8 mouse cellular contexts compared by ENCODE assay signal in the genomic region with DNA sequence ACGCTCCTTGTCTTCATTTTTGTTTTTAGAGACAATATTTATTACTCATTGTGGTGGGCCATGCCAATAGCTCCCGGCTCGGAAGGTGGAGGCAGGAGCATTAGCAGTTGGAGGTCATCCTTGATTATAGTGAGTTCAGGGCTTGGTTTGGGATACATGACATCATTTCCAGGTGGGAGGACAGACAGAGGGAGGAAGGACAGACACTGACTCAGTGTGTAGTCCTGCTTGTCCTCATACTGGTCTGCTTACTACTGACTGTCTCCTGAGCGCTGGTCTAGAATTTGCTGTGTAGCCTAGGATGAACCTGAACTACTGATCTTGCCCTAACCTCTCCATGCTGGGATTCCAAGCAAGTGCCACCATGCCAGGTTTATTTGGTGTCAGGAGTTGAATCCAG. TPM values are rescaled to one million over a fixed set of nuclear protein-coding genes. Genes with fewer than 3 reads are reported as not detected.
DNase-seq lines count a peak whose midpoint lies in the region; ATAC-seq and TF ChIP-seq lines count a peak whose summit lies in the region.

Gene Desi1, minus strand, starts transcription at position 101 of the 400 bp plus-strand sequence.

- H3K4me1 ChIP-seq in lung, embryonic 14.5 days (ENCODE audit: insufficient read depth) = no peaks in the 10 kb centered on the region
- no peaks in the 10 kb centered on the region for H3K4me1 ChIP-seq in heart, embryonic 13.5 days
- H3K4me1 ChIP-seq in stomach, embryonic 14.5 days (ENCODE audit: control insufficient read depth, insufficient read depth, low read length) = no peaks in the 10 kb centered on the region

- no peak within 1 kb of the TSS for H3K4me2 ChIP-seq in lung, embryonic 14.5 days
- H3K4me2 ChIP-seq in heart, embryonic 13.5 days = no peak within 1 kb of the TSS
- no peak within 1 kb of the TSS for H3K4me2 ChIP-seq in stomach, embryonic 14.5 days (replicated peaks; ENCODE audit: low read depth, low read length)

- H3K9me3 ChIP-seq in lung, embryonic 14.5 days (ENCODE audit: low read depth, low read length) = no peaks in the 10 kb centered on the region
- no peaks in the 10 kb centered on the region for H3K9me3 ChIP-seq in heart, embryonic 13.5 days
- no peaks in the 10 kb centered on the region for H3K9me3 ChIP-seq in stomach, embryonic 14.5 days (ENCODE audit: control insufficient read depth, low read depth, low read length)

- TF ChIP-seq CTCF in lung, embryonic 14.5 days (IDR thresholded peaks at IDR 0.05; ENCODE audit: low read depth) = no peak

- no peak within 1 kb of the TSS for H3K27ac ChIP-seq in lung, embryonic 14.5 days (ENCODE audit: low read depth)
- no peak within 1 kb of the TSS for H3K27ac ChIP-seq in heart, embryonic 13.5 days (replicated peaks)
- no peak within 1 kb of the TSS for H3K27ac ChIP-seq in stomach, embryonic 14.5 days (ENCODE audit: low read length)

- H3K4me3 ChIP-seq in lung, embryonic 14.5 days (ENCODE audit: low read depth, low read length) = no peak within 1 kb of the TSS
- H3K4me3 ChIP-seq in heart, embryonic 13.5 days = no peak within 1 kb of the TSS
- no peak within 1 kb of the TSS for H3K4me3 ChIP-seq in stomach, embryonic 14.5 days (ENCODE audit: low read depth, low read length)

- no peak for DNase-seq in lung, embryonic 14.5 days
- no peak for DNase-seq in lung, postnatal 25 days (ENCODE audit: low spot score)
- DNase-seq in left cerebral cortex, postnatal 36 days (ENCODE audit: low spot score in 2 of 2) = no peak
- no peak for DNase-seq in testis, postnatal 10 days (ENCODE audit: low spot score)
- DNase-seq in right cerebral cortex, adult 2 months (ENCODE audit: low spot score in 2 of 2) = no peak

- intact Hi-C loops in left cerebral cortex, postnatal 36 days (cut with DNase I) = no loop called here

- WGBS in lung, embryonic 14.5 days = 86% methylated on average over 4 of the region's 4 CpGs
- WGBS in heart, embryonic 13.5 days = 87% methylated on average over 4 of the region's 4 CpGs
- 85% methylated on average over 4 of the region's 4 CpGs for WGBS in stomach, embryonic 14.5 days

- ATAC-seq in lung, embryonic 14.5 days (ENCODE audit: insufficient read depth) = no peak
- ATAC-seq in common myeloid progenitor, adult 5-6 weeks (replicated peaks; ENCODE audit: low read depth, poor library complexity, severe bottlenecking) = no peak
- no peak for ATAC-seq in heart, embryonic 13.5 days (ENCODE audit: extremely low read depth, insufficient number of reproducible peaks, low FRiP score, low TSS enrichment)
- ATAC-seq in stomach, embryonic 14.5 days (ENCODE audit: insufficient number of reproducible peaks, insufficient read depth, low FRiP score, low read depth) = no peak

- peaks cover 79% of the 10 kb centered on the region for H3K36me3 ChIP-seq in lung, embryonic 14.5 days (ENCODE audit: insufficient read depth)
- H3K36me3 ChIP-seq in heart, embryonic 13.5 days = peaks cover 91% of the 10 kb centered on the region
- H3K36me3 ChIP-seq in stomach, embryonic 14.5 days (ENCODE audit: control insufficient read depth, insufficient read depth, low read length) = peaks cover 48% of the 10 kb centered on the region

- no peak within 1 kb of the TSS for H3K9ac ChIP-seq in lung, embryonic 14.5 days
- H3K9ac ChIP-seq in heart, embryonic 13.5 days = no peak within 1 kb of the TSS
- H3K9ac ChIP-seq in stomach, embryonic 14.5 days (replicated peaks; ENCODE audit: low read depth, low read length) = no peak within 1 kb of the TSS

- no peaks in the 10 kb centered on the region for H3K27me3 ChIP-seq in lung, embryonic 14.5 days (ENCODE audit: insufficient read depth, low read length)
- H3K27me3 ChIP-seq in heart, embryonic 13.5 days (replicated peaks) = no peaks in the 10 kb centered on the region
- no peaks in the 10 kb centered on the region for H3K27me3 ChIP-seq in stomach, embryonic 14.5 days (ENCODE audit: control insufficient read depth, insufficient read depth, low read length)

RNA-seq across cellular contexts. Expression of gene Desi1, which starts in this region (rescaled TPM):
- polyA plus RNA-seq in lung, embryonic 14.5 days (2014; fragmentation: Nextera tagmentation; extraction: Ambion mirVana) = 23.0 and 26.8 TPM in 2 replicates
- 12.2 and 13.6 TPM in 2 replicates for total RNA-seq in common myeloid progenitor, adult 5-6 weeks (2017)
- polyA plus RNA-seq in heart, embryonic 13.5 days (2015; fragmentation: Nextera tagmentation; extraction: Ambion mirVana) = 19.1 and 20.0 TPM in 2 replicates
- 100 to 1,000 TPM; 103 to 118 TPM for total RNA-seq in left cerebral cortex, postnatal 36 days (2021)
- 24.2 and 26.3 TPM in 2 replicates for polyA plus RNA-seq in stomach, embryonic 14.5 days (2014; fragmentation: Nextera tagmentation; extraction: Ambion mirVana)
